Mouse (Mus musculus): Measurements from ENCODE around the gene Mid1.
A peak's percentile ranks its signal among the peaks of the same experiment; 100 is the strongest.
"Not testable (repeated sequence)": the region's sequence is repeated elsewhere in the genome, so short reads cannot be mapped to it uniquely, and the experiment has no call there.

Gene Mid1

GRCm38 (mm10) chrX:169986519-169987367 lies 301.7 kb downstream of the Mid1 start:
- peak; percentile 63 for DNase-seq (ENCODE audit: low read depth, low spot score)

GRCm38 (mm10) chrX:169987368-169987837 lies 302.4 kb downstream of the Mid1 start:
- not testable (repeated sequence) for DNase-seq (ENCODE audit: low read depth, low spot score)

GRCm38 (mm10) chrX:169988571-169989218 lies 303.7 kb downstream of the Mid1 start:
- DNase-seq (ENCODE audit: low read depth, low spot score) = not testable (repeated sequence)

DNA sequence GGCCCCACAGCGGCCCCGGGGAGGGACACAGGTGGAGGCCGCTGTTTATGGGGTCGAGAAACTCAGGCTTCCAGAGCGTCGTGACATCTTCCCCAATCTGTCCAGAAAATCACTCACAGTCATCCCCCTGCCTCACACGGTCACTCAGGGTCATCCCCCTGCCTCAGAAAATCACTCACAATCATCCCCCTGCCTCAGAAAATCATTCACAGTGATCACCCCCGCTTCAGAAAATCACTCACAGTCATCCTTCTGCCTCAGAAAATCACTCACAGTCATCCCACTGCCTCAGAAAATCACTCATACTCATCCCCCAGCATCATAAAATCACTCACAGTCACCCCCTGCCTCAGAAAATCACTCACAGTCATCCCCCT lies 304.2 kb downstream of the Mid1 start:
- peak; percentile 39 for DNase-seq (ENCODE audit: low read depth, low spot score)

- peak; percentile 56 for DNase-seq (ENCODE audit: low read depth, low spot score)
These were observed 305.0 kb downstream of the Mid1 start for GRCm38 (mm10) chrX:169989691-169990631.

DNA sequence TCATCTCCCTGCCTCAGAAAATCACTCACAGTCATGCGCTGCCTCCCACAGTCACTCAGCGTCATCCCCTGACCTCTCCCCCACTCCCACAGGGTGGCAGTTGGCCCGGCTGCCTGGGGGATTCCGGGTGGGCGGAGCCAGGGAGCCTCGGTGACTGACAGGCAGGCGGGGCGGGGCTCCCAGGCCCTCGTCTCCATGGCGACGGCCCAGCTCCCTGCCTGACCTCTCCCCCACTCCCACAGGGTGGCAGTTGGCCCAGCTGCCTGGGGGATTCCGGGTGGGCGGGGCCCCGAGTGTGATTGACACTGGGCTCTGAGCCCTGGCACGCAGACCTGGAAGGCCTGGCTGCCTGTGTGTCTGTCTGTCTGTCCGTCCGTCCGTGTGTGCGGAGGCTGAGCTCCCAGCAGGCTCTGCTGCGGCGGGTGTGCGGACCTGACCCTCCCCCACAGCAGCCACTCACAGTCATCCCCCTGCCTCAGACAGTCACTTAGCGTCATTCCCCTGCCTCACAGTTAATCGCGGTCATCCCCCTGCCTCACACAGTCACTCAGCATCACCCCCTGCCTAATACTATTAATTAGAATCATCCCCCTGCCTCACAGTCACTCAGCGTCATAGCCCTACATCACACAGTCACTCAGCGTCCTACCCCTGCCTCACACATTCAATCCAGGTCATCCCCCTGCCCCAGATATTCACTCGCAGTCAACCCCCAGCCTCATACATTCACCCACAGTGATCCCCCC lies 306.3 kb downstream of the Mid1 start:
- DNase-seq (ENCODE audit: low read depth, low spot score) = peak; percentile 93

DNA sequence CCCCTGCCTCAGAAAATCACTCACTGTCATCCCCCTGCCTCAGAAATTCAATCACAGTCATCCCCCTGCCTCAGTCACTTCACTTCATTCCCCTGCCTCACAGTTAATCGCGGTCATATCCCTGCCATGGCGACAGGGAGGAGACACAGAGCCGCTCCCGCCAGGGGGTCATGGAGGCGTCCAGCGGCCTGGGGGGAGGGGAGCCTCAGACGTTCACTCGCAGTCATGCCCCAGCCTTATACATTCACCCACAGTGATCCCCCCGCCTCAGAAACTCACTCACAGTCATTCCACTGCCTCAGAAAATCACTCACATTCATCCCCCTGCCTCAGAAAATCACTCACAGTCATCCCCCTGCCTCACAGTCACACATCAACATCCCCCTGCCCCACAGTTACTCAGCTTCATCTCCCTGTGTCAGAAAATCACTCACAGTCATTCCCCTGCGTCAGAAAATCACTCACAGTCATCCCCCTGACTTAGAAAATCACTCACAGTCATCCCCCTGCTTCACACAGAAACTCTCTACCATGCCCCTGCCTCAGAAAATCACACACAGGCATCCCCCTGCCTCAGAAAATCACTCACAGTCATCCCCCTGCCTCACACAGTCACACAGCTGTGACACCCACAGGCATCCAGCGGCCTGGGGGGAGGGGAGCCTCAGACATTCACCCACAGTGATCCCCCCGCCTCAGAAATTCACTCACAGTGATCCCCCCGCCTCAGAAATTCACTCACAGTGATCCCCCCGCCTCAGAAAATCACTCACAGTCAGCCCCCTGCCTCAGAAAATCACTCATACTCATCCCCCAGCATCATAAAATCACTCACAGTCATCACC lies 307.3 kb downstream of the Mid1 start:
- DNase-seq (ENCODE audit: low read depth, low spot score) = peak; percentile 24

- peak; percentile 41 for DNase-seq (ENCODE audit: low read depth, low spot score)
These were observed 308.1 kb downstream of the Mid1 start for GRCm38 (mm10) chrX:169992951-169993547.

- DNase-seq (ENCODE audit: low read depth, low spot score) = peak; percentile 52
These were observed 309.2 kb downstream of the Mid1 start for GRCm38 (mm10) chrX:169994011-169994865.

- DNase-seq (ENCODE audit: low read depth, low spot score) = peak; percentile 78
These were observed 310.1 kb downstream of the Mid1 start for GRCm38 (mm10) chrX:169994866-169995711.

GRCm38 (mm10) chrX:169995909-169996521 lies 311.0 kb downstream of the Mid1 start:
- peak; percentile 68 for DNase-seq (ENCODE audit: low read depth, low spot score)

GRCm38 (mm10) chrX:169996926-169997325 lies 311.9 kb downstream of the Mid1 start:
- peak; percentile 100 for DNase-seq (ENCODE audit: low read depth, low spot score)

DNA sequence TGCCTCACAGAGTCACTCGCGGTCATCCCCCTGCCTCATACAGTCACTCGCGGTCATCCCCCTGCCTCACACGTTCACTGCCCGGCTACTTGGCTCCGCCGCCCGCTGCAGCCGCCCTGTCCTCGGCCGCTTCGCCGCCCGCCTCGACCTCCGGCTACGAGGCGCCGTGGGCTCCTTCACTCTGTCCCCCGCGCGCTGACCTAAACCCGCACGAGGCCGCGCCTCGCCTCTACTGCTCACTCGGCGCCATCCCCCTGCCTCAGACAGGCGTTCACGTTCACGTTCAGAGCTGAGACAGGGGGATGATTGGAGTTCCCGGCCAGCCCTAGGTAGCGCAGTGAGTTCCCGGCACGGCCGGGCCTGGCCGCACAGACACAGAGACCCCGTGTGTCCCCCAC lies 312.5 kb downstream of the Mid1 start:
- not testable (repeated sequence) for DNase-seq (ENCODE audit: low read depth, low spot score)

- DNase-seq (ENCODE audit: low read depth, low spot score) = peak; percentile 100
These were observed 313.0 kb downstream of the Mid1 start for GRCm38 (mm10) chrX:169997854-169998456.

DNA sequence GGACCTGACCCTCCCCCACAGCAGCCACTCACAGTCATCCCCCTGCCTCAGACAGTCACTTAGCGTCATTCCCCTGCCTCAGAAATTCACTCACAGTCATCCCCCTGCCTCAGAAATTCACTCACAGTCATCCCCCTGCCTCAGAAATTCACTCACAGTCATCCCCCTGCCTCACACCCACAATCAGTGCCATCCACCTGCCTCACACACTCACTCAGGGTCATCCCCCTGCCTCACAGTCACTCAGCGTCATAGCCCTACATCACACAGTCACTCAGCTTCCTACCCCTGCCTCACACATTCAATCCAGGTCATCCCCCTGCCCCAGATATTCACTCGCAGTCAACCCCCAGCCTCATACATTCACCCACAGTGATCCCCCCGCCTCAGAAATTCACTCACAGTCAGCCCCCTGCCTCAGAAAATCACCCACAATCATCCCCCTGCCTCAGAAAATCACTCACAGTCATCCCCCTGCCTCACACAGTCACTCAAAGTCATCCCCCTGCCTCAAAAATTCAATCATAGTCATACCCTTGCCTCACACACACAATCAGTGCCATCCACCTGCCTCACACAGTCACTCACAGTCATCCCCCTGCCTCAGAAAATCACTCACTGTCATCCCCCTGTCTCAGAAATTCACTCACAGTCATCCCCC lies 313.7 kb downstream of the Mid1 start:
- not testable (repeated sequence) for DNase-seq (ENCODE audit: low read depth, low spot score)

GRCm38 (mm10) chrX:169999226-169999883 lies 314.4 kb downstream of the Mid1 start:
- peak; percentile 43 for DNase-seq (ENCODE audit: low read depth, low spot score)
